Mouse (Mus musculus) embryonic facial prominence, embryonic 11.5 days (tissue): Measurements from ENCODE around the gene Qser1. TPM values are rescaled to one million over a fixed set of nuclear protein-coding genes. Genes with fewer than 3 reads are reported as not detected.
A peak's percentile ranks its signal among the peaks of the same experiment; 100 is the strongest.

ENCODE experiments used
- ATAC-seq: fragments of 200-750 bp; cut with Nextera tagmentation; replicated peaks from 2 replicates; pipeline ENCODE4 v1.8.0; 2017; ENCODE audit warnings: low read depth; ENCODE audit not compliant: insufficient number of reproducible peaks, low FRiP score, low TSS enrichment
- DNase-seq: peaks from one replicate; pipeline ENCODE4 v3.0.0-alpha.2; 2015; ENCODE audit warnings: low spot score
- H3K27ac ChIP-seq: fragments of 300-500 bp; sonication (generic); replicated peaks from 2 replicates; pipeline ENCODE4 v1.5.1; 2014; ENCODE audit warnings: mild to moderate bottlenecking, low read depth, low read length, control low read depth
- H3K27me3 ChIP-seq: fragments of 300-500 bp; sonication (generic); 2 replicates; pipeline ENCODE4 v1.6.1; 2014; ENCODE audit warnings: mild to moderate bottlenecking, low read length, moderate library complexity, mixed read lengths; ENCODE audit not compliant: control insufficient read depth, insufficient read depth
- H3K36me3 ChIP-seq: fragments of 300-500 bp; sonication (generic); replicated peaks from 2 replicates; pipeline ENCODE4 v1.6.1; 2014; ENCODE audit warnings: low read depth, mild to moderate bottlenecking, low read length, moderate library complexity, mixed read lengths; ENCODE audit not compliant: control insufficient read depth, insufficient read depth
- H3K4me1 ChIP-seq: fragments of 300-500 bp; sonication (generic); 2 replicates; pipeline ENCODE4 v1.6.1; 2014; ENCODE audit warnings: low read length, mixed read lengths; ENCODE audit not compliant: control insufficient read depth, insufficient read depth
- H3K4me2 ChIP-seq: fragments of 300-500 bp; sonication (generic); 2 replicates; pipeline ENCODE4 v1.6.1; 2014; ENCODE audit warnings: low read depth, mild to moderate bottlenecking, control low read depth, low read length, moderate library complexity
- H3K4me3 ChIP-seq: fragments of 300-500 bp; sonication (generic); 2 replicates; pipeline ENCODE4 v1.5.1; 2014; ENCODE audit warnings: low read depth, low read length, control low read depth
- H3K9ac ChIP-seq: fragments of 300-500 bp; sonication (generic); replicated peaks from 2 replicates; pipeline ENCODE4 v1.6.1; 2014; ENCODE audit warnings: mild to moderate bottlenecking, control low read depth, low read length
- H3K9me3 ChIP-seq: fragments of 300-500 bp; sonication (generic); replicated peaks from 2 replicates; pipeline ENCODE4 v1.6.1; 2016; ENCODE audit warnings: mild to moderate bottlenecking, low read length, inconsistent platforms, mixed read lengths; ENCODE audit not compliant: control insufficient read depth
- WGBS: fragments of 180-500 bp; shearing (Covaris S2); extraction: QIAGEN DNeasy Blood & Tissue Kit; methylation state at CpG from one replicate; pipeline ENCODE4 v1.1.7; 2014; 5-methylcytosine and 5-hydroxymethylcytosine counted together
- polyA plus RNA-seq: library from polyadenylated mRNA; unstranded; fragments of >200 nt; fragmentation: Nextera tagmentation; extraction: Ambion mirVana; gene quantifications from 2 replicates; pipeline ENCODE4 v1.2.1, GENCODE M21; 2014

Gene Qser1
- polyA plus RNA-seq, 1 experiment from 2014 or later = 18.8 TPM

DNA sequence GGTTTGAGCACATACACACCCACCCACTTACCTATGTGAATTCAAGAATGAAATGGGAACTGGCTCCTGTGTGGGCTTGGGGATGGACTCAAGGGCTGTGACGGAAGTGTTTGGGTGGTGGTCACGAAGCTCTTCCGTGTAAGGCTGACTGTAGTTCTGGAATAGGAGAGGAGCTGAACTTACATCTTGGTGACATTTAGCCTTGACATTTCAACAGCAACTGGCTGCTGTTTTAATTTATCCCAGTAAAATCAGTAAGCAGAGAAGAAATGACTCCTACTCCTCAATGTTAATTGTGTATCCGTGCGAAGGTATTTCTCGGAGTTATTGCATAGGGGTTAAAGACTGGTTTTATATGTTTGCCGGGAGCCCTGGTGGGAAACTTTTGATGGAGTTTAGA is 36.0 kb upstream of the Qser1 start:
- no peaks in the 10 kb centered on the region for H3K36me3 ChIP-seq
- no peak overlapping the region for H3K9ac ChIP-seq
- ATAC-seq (no peak), DNase-seq (no peak)
- H3K4me2 ChIP-seq = no peak overlapping the region
- no peaks in the 10 kb centered on the region for H3K4me1 ChIP-seq
- no peak overlapping the region for H3K4me3 ChIP-seq
- H3K27me3 ChIP-seq = no peaks in the 10 kb centered on the region
- WGBS = 91% methylated on average over 7 of the region's 7 CpGs
- no peaks in the 10 kb centered on the region for H3K9me3 ChIP-seq
- H3K27ac ChIP-seq = no peak overlapping the region

DNA sequence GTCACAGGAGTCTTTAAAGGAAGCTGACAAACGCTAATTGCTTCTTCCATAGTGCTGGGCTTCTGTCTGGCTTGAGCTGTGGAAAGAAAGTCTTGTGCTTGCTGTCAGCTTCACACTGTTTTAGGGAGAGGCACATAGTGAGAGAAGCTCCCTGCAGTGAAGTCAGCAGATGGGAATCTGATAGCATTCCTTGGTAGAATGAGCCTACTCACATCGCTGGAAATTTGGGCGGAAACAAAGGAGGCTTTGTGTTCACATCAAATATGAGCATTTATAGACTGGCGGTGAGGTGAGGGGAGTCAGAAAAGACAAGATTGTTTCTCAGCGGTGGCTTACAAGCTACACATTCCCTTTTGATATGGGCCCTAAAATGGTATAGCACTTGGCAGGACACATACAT is 35.1 kb upstream of the Qser1 start:
- 13% methylated on average over 5 of the region's 5 CpGs for WGBS
- H3K27ac ChIP-seq = no peak overlapping the region
- H3K9me3 ChIP-seq = no peaks in the 10 kb centered on the region
- H3K36me3 ChIP-seq = no peaks in the 10 kb centered on the region
- no peaks in the 10 kb centered on the region for H3K27me3 ChIP-seq
- DNase-seq (peak; percentile 47), ATAC-seq (no peak)
- no peak overlapping the region for H3K9ac ChIP-seq
- no peak overlapping the region for H3K4me2 ChIP-seq
- no peaks in the 10 kb centered on the region; the same call in 1 of the 2 replicates for H3K4me1 ChIP-seq
- no peak overlapping the region for H3K4me3 ChIP-seq

DNA sequence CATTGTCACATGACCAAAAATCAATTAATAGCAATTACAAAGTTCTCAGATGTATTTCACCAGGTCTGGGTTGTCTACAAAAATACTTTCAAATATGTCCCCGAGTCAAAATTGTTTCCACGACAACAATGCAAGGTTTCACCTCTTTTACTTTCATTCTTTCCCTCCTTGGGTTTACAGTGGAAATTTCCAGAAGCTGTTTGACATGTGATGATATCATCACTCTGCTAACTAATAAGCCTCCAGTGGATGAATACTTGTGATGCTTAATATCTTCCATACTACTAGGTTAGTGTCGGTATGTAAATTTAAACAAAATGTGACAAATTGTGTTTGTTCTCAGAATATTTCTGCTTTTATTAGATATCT is 33.4 kb upstream of the Qser1 start:
- no peaks in the 10 kb centered on the region for H3K27me3 ChIP-seq
- H3K27ac ChIP-seq = no peak overlapping the region
- no peaks in the 10 kb centered on the region for H3K9me3 ChIP-seq
- H3K4me1 ChIP-seq = no peaks in the 10 kb centered on the region; the same call in 1 of the 2 replicates
- DNase-seq (no peak), ATAC-seq (no peak)
- peak overlapping the region; percentile 49 for H3K4me3 ChIP-seq
- H3K9ac ChIP-seq = no peak overlapping the region
- H3K4me2 ChIP-seq = peak overlapping the region; percentile 95
- 74% methylated on average over 3 of the region's 3 CpGs for whole genome bisulfite sequencing
- no peaks in the 10 kb centered on the region for H3K36me3 ChIP-seq

DNA sequence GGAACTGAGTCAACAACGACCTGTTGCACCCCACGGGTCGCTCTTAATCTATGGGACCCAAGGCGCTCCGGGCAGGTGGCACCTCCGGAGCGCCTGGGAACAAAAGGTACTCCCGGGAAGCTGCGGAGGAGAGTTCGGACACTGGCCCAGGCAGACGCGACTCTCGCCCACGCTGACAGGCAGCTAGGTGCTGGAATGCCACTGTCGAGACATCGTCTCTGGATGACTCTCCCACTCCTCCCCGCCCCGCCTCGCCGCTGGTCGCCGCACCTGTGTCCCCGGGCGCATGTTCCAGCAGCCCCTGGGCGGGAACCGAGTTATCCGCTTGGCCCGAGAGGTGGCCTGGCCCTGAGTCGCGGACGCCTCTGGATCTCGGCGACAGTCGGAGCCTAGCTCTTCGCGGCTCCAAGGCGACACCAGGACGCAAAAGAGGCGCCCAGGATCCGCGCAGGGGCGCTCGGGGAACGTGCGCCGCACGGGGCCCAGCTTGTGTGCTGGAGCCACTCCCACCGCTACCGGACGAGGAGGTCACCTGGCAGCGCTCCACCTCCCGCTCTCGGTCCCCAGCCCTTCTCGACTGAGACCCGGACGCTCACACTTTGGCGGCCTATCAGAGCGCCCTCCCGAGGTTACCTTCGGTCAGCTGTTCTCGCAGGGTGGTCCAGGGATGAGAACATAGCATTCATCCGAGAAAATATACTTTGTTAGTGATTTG is 32.9 kb upstream of the Qser1 start, which contains the start of gene Prrg4:
Gene Prrg4 (minus strand): TSS at position 601 of the 715 bp plus-strand sequence.
- WGBS = under 1% methylated on average over 59 of the region's 62 CpGs
- Histone ChIP-seq H3K27ac (no peak within 1 kb of the TSS), H3K4me3 (peak within 1 kb of the TSS; percentile 49), H3K9me3 (no peaks in the 10 kb centered on the region), H3K36me3 (no peaks in the 10 kb centered on the region), H3K9ac (peak within 1 kb of the TSS; percentile 30; the same call in 1 of the 2 replicates), H3K4me2 (peak within 1 kb of the TSS; percentile 95), H3K4me1 (no peaks in the 10 kb centered on the region; the same call in 1 of the 2 replicates), H3K27me3 (no peaks in the 10 kb centered on the region)
- ATAC-seq = peak; percentile 70
- DNase-seq = peak; percentile 66

DNA sequence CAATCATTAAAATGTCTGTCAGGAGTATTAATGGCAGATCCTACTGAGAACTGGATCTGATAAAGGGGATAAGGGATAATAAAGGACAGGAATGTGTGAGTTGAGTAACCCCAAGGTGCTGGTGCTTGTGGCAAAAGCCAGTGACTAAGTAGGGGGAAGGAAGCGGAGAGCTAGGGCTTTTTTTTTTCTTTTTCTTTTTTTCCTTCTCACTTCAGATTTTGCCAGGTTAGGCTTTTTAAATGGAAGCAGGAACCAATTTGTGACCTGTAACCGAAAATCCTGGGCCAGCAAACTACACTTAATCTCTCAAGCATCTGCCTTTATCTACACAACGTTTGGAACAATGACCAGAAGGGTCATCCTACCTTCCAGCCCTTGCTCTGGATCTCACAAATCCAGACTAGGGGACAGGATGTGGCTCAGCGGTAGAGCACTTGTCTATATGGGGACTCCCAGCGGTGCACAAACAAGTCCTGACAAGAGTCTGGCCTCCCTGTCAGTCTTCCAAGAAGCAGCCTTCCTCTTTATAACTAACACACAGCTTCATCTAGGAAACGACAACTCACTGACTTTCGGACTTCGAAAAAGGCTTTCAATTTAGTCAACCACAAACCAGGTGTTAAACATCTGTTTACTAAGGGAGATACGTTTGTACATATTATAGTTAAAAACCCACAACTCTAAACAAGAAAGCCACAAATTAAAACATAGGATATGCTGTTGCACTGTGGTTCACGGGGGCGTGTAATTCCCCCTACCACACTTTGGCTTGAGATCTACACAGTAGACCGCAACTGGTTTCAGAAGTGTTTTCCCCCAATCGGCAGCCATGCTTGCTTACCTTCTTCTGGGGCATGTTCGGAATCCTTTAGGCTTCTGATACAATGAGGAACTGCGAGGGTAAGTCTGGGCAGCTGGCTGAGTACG is 31.9 kb upstream of the Qser1 start:
- 25% methylated on average over 16 of the region's 16 CpGs for WGBS
- H3K4me1 ChIP-seq = no peaks in the 10 kb centered on the region; the same call in 1 of the 2 replicates
- ATAC-seq (no peak), DNase-seq (no peak)
- no peaks in the 10 kb centered on the region for H3K9me3 ChIP-seq
- no peaks in the 10 kb centered on the region for H3K36me3 ChIP-seq
- H3K4me3 ChIP-seq = peak overlapping the region; percentile 49
- peak overlapping the region; percentile 95 for H3K4me2 ChIP-seq
- no peak overlapping the region for H3K27ac ChIP-seq
- no peaks in the 10 kb centered on the region for H3K27me3 ChIP-seq
- H3K9ac ChIP-seq = no peak overlapping the region

DNA sequence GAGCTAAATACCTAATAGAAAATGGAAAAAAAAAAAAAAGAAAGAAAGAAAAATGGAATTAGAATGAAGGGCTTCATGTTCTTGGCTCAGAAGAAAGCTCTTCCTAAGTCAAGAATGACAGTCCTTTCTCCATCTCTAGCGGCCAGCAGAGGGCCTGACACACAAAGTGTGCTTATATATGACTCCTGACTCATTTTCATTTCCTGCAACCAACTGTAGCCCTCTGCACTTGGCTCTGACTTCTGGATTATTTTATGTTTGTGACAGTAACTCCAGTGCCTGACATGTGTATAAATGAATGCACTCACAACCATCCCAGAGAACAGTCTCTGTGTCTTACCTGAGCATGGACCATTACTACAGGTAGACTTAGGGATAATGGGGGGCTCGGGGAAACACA is 31.1 kb upstream of the Qser1 start:
- Histone ChIP-seq H3K4me1 (no peaks in the 10 kb centered on the region; the same call in 1 of the 2 replicates), H3K9ac (no peak overlapping the region), H3K4me3 (no peak overlapping the region), H3K27me3 (no peaks in the 10 kb centered on the region), H3K4me2 (no peak overlapping the region), H3K9me3 (no peaks in the 10 kb centered on the region), H3K27ac (no peak overlapping the region), H3K36me3 (no peaks in the 10 kb centered on the region)
- DNase-seq = peak; percentile 58
- no peak for ATAC-seq
- 44% methylated on average over 2 of the region's 2 CpGs for WGBS

DNA sequence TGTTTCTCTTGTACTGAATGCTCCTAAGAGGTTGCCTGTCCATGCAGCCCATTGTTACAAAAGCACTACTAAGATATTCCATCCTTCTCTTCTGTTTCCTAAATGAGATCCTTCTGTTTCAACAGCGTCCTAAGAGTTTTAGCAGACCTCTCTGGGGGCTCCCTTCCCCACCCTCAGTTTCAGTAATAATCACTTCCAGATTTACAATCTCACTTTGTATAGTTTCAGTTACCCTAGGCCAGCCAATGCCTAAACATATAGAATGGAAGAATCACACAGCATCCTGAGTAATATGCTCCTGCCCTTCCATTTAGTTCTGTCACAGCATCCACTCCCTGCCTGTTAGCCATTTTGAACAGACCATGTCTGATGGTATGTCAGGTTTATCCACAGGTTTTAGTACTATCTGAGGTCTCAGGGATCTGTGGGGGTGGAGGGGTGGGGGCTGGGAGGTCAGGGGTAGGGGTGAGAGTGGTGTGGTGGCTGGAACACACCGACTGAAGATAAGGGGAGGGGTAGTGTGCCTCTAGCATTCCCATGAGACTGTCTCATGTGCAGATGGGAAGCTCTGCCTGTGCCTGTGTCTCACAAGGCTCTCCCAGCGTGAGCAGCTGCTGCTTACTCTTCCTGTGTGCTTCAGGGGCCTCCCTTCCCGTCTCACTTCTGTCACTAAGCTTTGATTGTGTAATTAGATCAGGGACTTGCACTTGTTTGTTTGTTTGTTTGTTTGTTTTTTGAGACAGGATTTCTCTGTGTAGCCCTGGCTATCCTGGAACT is 30.3 kb upstream of the Qser1 start:
- DNase-seq = peak; percentile 75
- H3K36me3 ChIP-seq = no peaks in the 10 kb centered on the region
- no peaks in the 10 kb centered on the region for H3K27me3 ChIP-seq
- no peak overlapping the region for H3K4me2 ChIP-seq
- H3K27ac ChIP-seq = peak overlapping the region; percentile 20; the same call in 1 of the 2 replicates
- no peak overlapping the region for H3K4me3 ChIP-seq
- ATAC-seq = peak; percentile 44
- no peaks in the 10 kb centered on the region for H3K9me3 ChIP-seq
- 16% methylated on average over 4 of the region's 4 CpGs for WGBS
- H3K4me1 ChIP-seq = no peaks in the 10 kb centered on the region; the same call in 1 of the 2 replicates
- H3K9ac ChIP-seq = peak overlapping the region; percentile 4; the same call in 1 of the 2 replicates
